Mouse (Mus musculus): ENCODE measurements at regions not wholly inside any gene's neighbourhood (a gene's known extent, or its start where the extent isn't known, plus 50 kb on each side); places are given as distances from the start of the nearest gene placed in this dataset.

GRCm38 (mm10) chr10:91537241-91537640 is 356.1 kb upstream of the Tmpo start:
- no peak for DNase-seq (ENCODE audit: extremely low read depth)
- no peaks in the 10 kb centered on the region for H3K9me3 ChIP-seq (replicated peaks; ENCODE audit: low read length)
- no peak overlapping the region for H3K4me3 ChIP-seq (replicated peaks in 1 of 3; ENCODE audit: low read depth in 2 of 3, low read length in 2 of 3, poor library complexity in 1 of 3)
- no peaks in the 10 kb centered on the region for H3K4me1 ChIP-seq (ENCODE audit: control insufficient read depth in 1 of 2, insufficient read depth in 2 of 2)
- dilution Hi-C loops (cut with MboI; ENCODE audit: extremely low pct_ligation_motif_present, extremely low pct_unique_long_range_greater_than_20kb, low sequenced_read_pairs): no loop called here
- H3K79me2 ChIP-seq (replicated peaks; ENCODE audit: control insufficient read depth, extremely low read depth, insufficient read depth, poor library complexity, severe bottlenecking): no peaks in the 10 kb centered on the region
- H3K27me3 ChIP-seq (replicated peaks): no peaks in the 10 kb centered on the region
- H3K36me3 ChIP-seq (replicated peaks in 1 of 2; ENCODE audit: control insufficient read depth in 1 of 2, insufficient read depth in 1 of 2, low read length in 1 of 2): no peaks in the 10 kb centered on the region
- H3K4me2 ChIP-seq (ENCODE audit: insufficient read depth, low read depth, poor library complexity, severe bottlenecking): no peak overlapping the region
- in situ Hi-C loops (cut with MboI; ENCODE audit: low pct_ligation_motif_present, low pct_unique_long_range_greater_than_20kb, low sequenced_read_pairs): no loop called here
- H3K9ac ChIP-seq (ENCODE audit: insufficient read depth, low read depth): no peak overlapping the region
- no peak overlapping the region for H3K27ac ChIP-seq (ENCODE audit: insufficient read depth, low read depth)
- TF ChIP-seq CTCF (conservative IDR thresholded peaks at IDR 0.05 in 1 of 2, IDR thresholded peaks at IDR 0.05 in 1 of 2; ENCODE audit: low read depth in 2 of 2, low read length in 2 of 2) (no peak), RCOR1 (conservative IDR thresholded peaks at IDR 0.05; ENCODE audit: low read depth, low read length) (no peak), ZNF384 (IDR thresholded peaks at IDR 0.05; ENCODE audit: low read depth, low read length) (no peak), EP300 (IDR thresholded peaks at IDR 0.05; ENCODE audit: low read length) (no peak), ZC3H11A (IDR thresholded peaks at IDR 0.05; ENCODE audit: low read depth, low read length) (no peak)

DNA sequence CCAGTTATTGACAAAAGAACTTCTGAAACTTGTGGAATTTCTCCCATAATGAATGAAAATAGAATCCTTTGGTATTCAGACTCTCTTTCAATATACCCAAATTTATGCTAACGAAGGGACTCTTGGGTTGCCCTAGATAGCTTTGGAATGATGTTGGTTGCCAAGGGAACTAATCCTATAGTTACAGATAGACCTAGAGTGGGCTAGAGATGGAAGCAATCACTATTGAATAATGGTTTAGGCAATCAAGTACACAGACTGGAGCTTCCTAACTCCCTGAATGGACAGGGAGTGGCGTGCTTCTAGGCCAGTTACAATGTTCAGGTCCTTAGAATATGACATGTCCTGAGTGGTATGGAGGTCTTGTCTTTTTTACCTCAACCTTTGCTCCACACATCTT is 354.3 kb upstream of the Tmpo start:
- Histone ChIP-seq H3K79me2 (replicated peaks; ENCODE audit: control insufficient read depth, extremely low read depth, insufficient read depth, poor library complexity, severe bottlenecking) (no peaks in the 10 kb centered on the region), H3K4me3 (replicated peaks in 1 of 3; ENCODE audit: low read depth in 2 of 3, low read length in 2 of 3, poor library complexity in 1 of 3) (no peak overlapping the region), H3K36me3 (replicated peaks in 1 of 2; ENCODE audit: control insufficient read depth in 1 of 2, insufficient read depth in 1 of 2, low read length in 1 of 2) (no peaks in the 10 kb centered on the region), H3K27ac (ENCODE audit: insufficient read depth, low read depth) (no peak overlapping the region), H3K27me3 (replicated peaks) (no peaks in the 10 kb centered on the region), H3K9ac (ENCODE audit: insufficient read depth, low read depth) (no peak overlapping the region), H3K4me2 (ENCODE audit: insufficient read depth, low read depth, poor library complexity, severe bottlenecking) (no peak overlapping the region), H3K9me3 (replicated peaks; ENCODE audit: low read length) (no peaks in the 10 kb centered on the region), H3K4me1 (ENCODE audit: control insufficient read depth in 1 of 2, insufficient read depth in 2 of 2) (no peaks in the 10 kb centered on the region)
- no peak for DNase-seq (ENCODE audit: extremely low read depth)
- TF ChIP-seq TCF12 (IDR thresholded peaks at IDR 0.05; ENCODE audit: low read depth, low read length) (no peak), RAD21 (IDR thresholded peaks at IDR 0.05; ENCODE audit: low read depth, low read length) (no peak), ZKSCAN1 (IDR thresholded peaks at IDR 0.05; ENCODE audit: borderline replicate concordance, low read depth, low read length) (no peak), ETS1 (conservative IDR thresholded peaks at IDR 0.05; ENCODE audit: low read depth, low read length) (no peak), ZNF384 (IDR thresholded peaks at IDR 0.05; ENCODE audit: low read depth, low read length) (no peak), GABPA (IDR thresholded peaks at IDR 0.05; ENCODE audit: insufficient replicate concordance, low read depth, low read length) (no peak), KAT2A (IDR thresholded peaks at IDR 0.05; ENCODE audit: insufficient replicate concordance, low read length) (no peak), E2F4 (IDR thresholded peaks at IDR 0.05; ENCODE audit: insufficient replicate concordance, low read depth, low read length) (no peak), PAX5 (IDR thresholded peaks at IDR 0.05; ENCODE audit: low read length) (no peak), UBTF (IDR thresholded peaks at IDR 0.05; ENCODE audit: low read depth, low read length) (no peak), SIN3A (IDR thresholded peaks at IDR 0.05; ENCODE audit: low read length) (no peak), ELF1 (IDR thresholded peaks at IDR 0.05; ENCODE audit: low read depth, low read length) (no peak), IRF4 (IDR thresholded peaks at IDR 0.05; ENCODE audit: low read depth, low read length) (no peak), MYC (IDR thresholded peaks at IDR 0.05; ENCODE audit: low read depth, low read length) (no peak), MAZ (IDR thresholded peaks at IDR 0.05; ENCODE audit: low read depth, low read length) (no peak), NELFE (IDR thresholded peaks at IDR 0.05; ENCODE audit: low read depth, low read length) (no peak), MAX (IDR thresholded peaks at IDR 0.05; ENCODE audit: low read length) (no peak)
- dilution Hi-C loops (cut with MboI; ENCODE audit: extremely low pct_ligation_motif_present, extremely low pct_unique_long_range_greater_than_20kb, low sequenced_read_pairs) (no loop called here), in situ Hi-C loops (cut with MboI; ENCODE audit: low pct_ligation_motif_present, low pct_unique_long_range_greater_than_20kb, low sequenced_read_pairs) (no loop called here)
